Mouse (Mus musculus) limb, embryonic 14.5 days (tissue): ENCODE results near the gene Gen1. TPM values are rescaled to one million over a fixed set of nuclear protein-coding genes. Genes with fewer than 3 reads are reported as not detected.

ENCODE experiments used
- ATAC-seq: fragments of 200-750 bp; cut with Nextera tagmentation; 2 replicates; pipeline ENCODE4 v1.8.0; 2017; ENCODE audit warnings: low read depth, moderate number of reproducible peaks, moderate TSS enrichment; ENCODE audit not compliant: low FRiP score
- DNase-seq: peaks from one replicate; pipeline ENCODE4 v3.0.0-alpha.2; 2015; ENCODE audit warnings: low spot score
- H3K27ac ChIP-seq: fragments of 300-500 bp; sonication (generic); replicated peaks from 2 replicates; pipeline ENCODE4 v1.5.1; 2014; ENCODE audit warnings: low read depth, mild to moderate bottlenecking, low read length, moderate library complexity, mixed read lengths
- H3K27me3 ChIP-seq: fragments of 300-500 bp; sonication (generic); 2 replicates; pipeline ENCODE4 v1.6.1; 2014; ENCODE audit warnings: low read length, mixed read lengths; ENCODE audit not compliant: control insufficient read depth, insufficient read depth
- H3K36me3 ChIP-seq: fragments of 300-500 bp; sonication (generic); 2 replicates; pipeline ENCODE4 v1.6.1; 2014; ENCODE audit warnings: mild to moderate bottlenecking, low read length, moderate library complexity, mixed read lengths; ENCODE audit not compliant: control insufficient read depth, insufficient read depth
- H3K4me1 ChIP-seq: fragments of 300-500 bp; sonication (generic); 2 replicates; pipeline ENCODE4 v1.6.1; 2014; ENCODE audit warnings: antibody characterized with exemption, low read length, mixed read lengths; ENCODE audit not compliant: control insufficient read depth, insufficient read depth
- H3K4me2 ChIP-seq: fragments of 300-500 bp; sonication (generic); replicated peaks from 2 replicates; pipeline ENCODE4 v1.6.1; 2014; ENCODE audit warnings: low read depth, mild to moderate bottlenecking, low read length, moderate library complexity; ENCODE audit not compliant: severe bottlenecking
- H3K4me3 ChIP-seq: fragments of 300-500 bp; sonication (generic); replicated peaks from 2 replicates; pipeline ENCODE4 v1.5.1; 2014; ENCODE audit warnings: low read length
- H3K9ac ChIP-seq: fragments of 300-500 bp; sonication (generic); 2 replicates; pipeline ENCODE4 v1.6.1; 2014; ENCODE audit warnings: mild to moderate bottlenecking, low read depth, low read length, moderate library complexity; ENCODE audit not compliant: severe bottlenecking
- H3K9me3 ChIP-seq: fragments of 300-500 bp; sonication (generic); 2 replicates; pipeline ENCODE4 v1.6.1; 2016; ENCODE audit warnings: low read length; ENCODE audit not compliant: control insufficient read depth
- POLR2A ChIP-seq: fragments of 200-500 bp; IDR thresholded peaks from 2 replicates; pipeline ENCODE4 v1.8.0; 2012; ENCODE audit warnings: inconsistent platforms, mild to moderate bottlenecking, moderate library complexity, borderline replicate concordance; ENCODE audit not compliant: insufficient read depth, insufficient read length; ENCODE audit errors: extremely low read depth
- WGBS: fragments of 180-500 bp; shearing (Covaris S2); extraction: QIAGEN DNeasy Blood & Tissue Kit; methylation state at CpG from one replicate; pipeline ENCODE4 v1.1.7; 2014; 5-methylcytosine and 5-hydroxymethylcytosine counted together
- polyA plus RNA-seq, 2 experiments: library from polyadenylated mRNA; depleted of rRNA in 1 of 2; stranded (reverse) in 1 of 2; unstranded in 1 of 2; fragments of >200 nt; fragmentation: Nextera tagmentation in 1 of 2; extraction: Ambion mirVana in 1 of 2; gene quantifications; 2 replicates each; pipeline versions ENCODE4 v1.2.1 to v1.2.3; 2012 to 2014

Gen1 gene
- polyA plus RNA-seq, 2 experiments = 5.9 to 7.0 TPM

- no peaks in the 10 kb centered on the region for H3K27me3 ChIP-seq
- 96% methylated on average over 2 of the region's 2 CpGs for WGBS
- DNase-seq (no peak), ATAC-seq (no peak)
- TF ChIP-seq POLR2A = no peak
- H3K4me3 ChIP-seq = no peak overlapping the region
- H3K4me1 ChIP-seq = no peaks in the 10 kb centered on the region
- H3K4me2 ChIP-seq = no peak overlapping the region
- no peaks in the 10 kb centered on the region for H3K9me3 ChIP-seq
- no peak overlapping the region for H3K27ac ChIP-seq
- H3K9ac ChIP-seq = no peak overlapping the region
- peaks cover 77% of the 10 kb centered on the region for H3K36me3 ChIP-seq
These were observed 20.8 kb upstream of the Gen1 start for GRCm38 (mm10) chr12:11286382-11286781.

- WGBS = 98% methylated on average over 2 of the region's 2 CpGs
- Histone ChIP-seq H3K36me3 (peaks cover 75% of the 10 kb centered on the region), H3K9ac (no peak overlapping the region), H3K4me2 (no peak overlapping the region), H3K9me3 (no peaks in the 10 kb centered on the region), H3K27me3 (no peaks in the 10 kb centered on the region), H3K4me3 (no peak overlapping the region), H3K4me1 (no peaks in the 10 kb centered on the region), H3K27ac (no peak overlapping the region)
- ATAC-seq (no peak), DNase-seq (no peak)
- no peak for TF ChIP-seq POLR2A
These were observed 16.0 kb upstream of the Gen1 start for GRCm38 (mm10) chr12:11281584-11281983.

GRCm38 (mm10) chr12:11279886-11280285, 14.3 kb upstream of the Gen1 start:
- no peaks in the 10 kb centered on the region for H3K27me3 ChIP-seq
- H3K4me2 ChIP-seq = no peak overlapping the region
- TF ChIP-seq POLR2A = no peak
- no peaks in the 10 kb centered on the region for H3K9me3 ChIP-seq
- no peak overlapping the region for H3K27ac ChIP-seq
- DNase-seq = no peak
- H3K4me1 ChIP-seq = no peaks in the 10 kb centered on the region
- no peak overlapping the region for H3K4me3 ChIP-seq
- peaks cover 63% of the 10 kb centered on the region for H3K36me3 ChIP-seq
- H3K9ac ChIP-seq = no peak overlapping the region
- ATAC-seq = no peak
- 94% methylated on average over 3 of the region's 3 CpGs for WGBS

GRCm38 (mm10) chr12:11277207-11277606, 11.6 kb upstream of the Gen1 start:
- Histone ChIP-seq H3K27me3 (no peaks in the 10 kb centered on the region), H3K4me3 (no peak overlapping the region), H3K9ac (no peak overlapping the region), H3K4me2 (no peak overlapping the region), H3K27ac (no peak overlapping the region), H3K9me3 (no peaks in the 10 kb centered on the region), H3K36me3 (peaks cover 59% of the 10 kb centered on the region), H3K4me1 (no peaks in the 10 kb centered on the region)
- ATAC-seq (no peak), DNase-seq (no peak)
- WGBS = 92% methylated on average over 6 of the region's 6 CpGs
- TF ChIP-seq POLR2A = no peak

- Histone ChIP-seq H3K27me3 (no peaks in the 10 kb centered on the region), H3K9me3 (no peaks in the 10 kb centered on the region), H3K4me3 (no peak overlapping the region), H3K4me2 (no peak overlapping the region), H3K27ac (no peak overlapping the region), H3K9ac (no peak overlapping the region), H3K4me1 (no peaks in the 10 kb centered on the region), H3K36me3 (peaks cover 59% of the 10 kb centered on the region)
- no peak for ATAC-seq
- no peak for TF ChIP-seq POLR2A
- DNase-seq = no peak
- 95% methylated on average over 2 of the region's 2 CpGs for WGBS
These were observed 11.0 kb upstream of the Gen1 start for GRCm38 (mm10) chr12:11276632-11277031.

- no peak for DNase-seq
- no peak overlapping the region for H3K27ac ChIP-seq
- H3K4me1 ChIP-seq = peaks cover 6% of the 10 kb centered on the region
- ATAC-seq = no peak
- H3K4me3 ChIP-seq = no peak overlapping the region
- no peak overlapping the region for H3K4me2 ChIP-seq
- no peak overlapping the region for H3K9ac ChIP-seq
- 74% methylated on average over 1 of the region's 1 CpGs for WGBS
- H3K36me3 ChIP-seq = peaks cover 33% of the 10 kb centered on the region
- H3K27me3 ChIP-seq = no peaks in the 10 kb centered on the region
- no peak for TF ChIP-seq POLR2A
- H3K9me3 ChIP-seq = no peaks in the 10 kb centered on the region
These were observed 7.6 kb upstream of the Gen1 start for GRCm38 (mm10) chr12:11273185-11273584.
